Mouse (Mus musculus) liver, embryonic 16.5 days (tissue): ENCODE measurements around the gene Psmd8. TPM values are rescaled to one million over a fixed set of nuclear protein-coding genes. Genes with fewer than 3 reads are reported as not detected.
"Not testable (repeated sequence)": the region's sequence is repeated elsewhere in the genome, so short reads cannot be mapped to it uniquely, and the experiment has no call there.

Source experiments
- ATAC-seq: fragments of 200-750 bp; cut with Nextera tagmentation; 2 replicates; pipeline ENCODE4 v1.8.0; 2017; ENCODE audit warnings: low read depth, mild to moderate bottlenecking, moderate number of reproducible peaks, moderate library complexity
- H3K27ac ChIP-seq: fragments of 300-500 bp; sonication (generic); 2 replicates; pipeline ENCODE4 v1.5.1; 2014; ENCODE audit warnings: mild to moderate bottlenecking, low read length
- H3K27me3 ChIP-seq: fragments of 300-500 bp; sonication (generic); 2 replicates; pipeline ENCODE4 v1.6.1; 2014; ENCODE audit warnings: low read depth, low read length, mixed read lengths; ENCODE audit not compliant: control insufficient read depth, insufficient read depth
- H3K36me3 ChIP-seq: fragments of 300-500 bp; sonication (generic); 2 replicates; pipeline ENCODE4 v1.6.1; 2014; ENCODE audit warnings: mild to moderate bottlenecking; ENCODE audit not compliant: control insufficient read depth, insufficient read depth
- H3K4me1 ChIP-seq: fragments of 300-500 bp; sonication (generic); 2 replicates; pipeline ENCODE4 v1.6.1; 2014; ENCODE audit warnings: low read depth, low read length, mixed read lengths; ENCODE audit not compliant: control insufficient read depth
- H3K4me2 ChIP-seq: fragments of 300-500 bp; sonication (generic); 2 replicates; pipeline ENCODE4 v1.6.1; 2014; ENCODE audit warnings: low read depth, low read length, mixed read lengths
- H3K4me3 ChIP-seq: fragments of 300-500 bp; sonication (generic); 2 replicates; pipeline ENCODE4 v1.5.1; 2014; ENCODE audit warnings: low read depth, mild to moderate bottlenecking, low read length
- H3K9ac ChIP-seq: fragments of 300-500 bp; sonication (generic); 2 replicates; pipeline ENCODE4 v1.6.1; 2014; ENCODE audit warnings: low read depth, low read length
- H3K9me3 ChIP-seq: fragments of 300-500 bp; sonication (generic); replicated peaks from 2 replicates; pipeline ENCODE4 v1.6.1; 2016; ENCODE audit warnings: low read length; ENCODE audit not compliant: control insufficient read depth
- WGBS: fragments of 180-500 bp; shearing (Covaris S2); extraction: QIAGEN DNeasy Blood & Tissue Kit; methylation state at CpG from one replicate; pipeline ENCODE4 v1.1.7; 2014; ENCODE audit not compliant: insufficient replicate concordance; 5-methylcytosine and 5-hydroxymethylcytosine counted together
- polyA plus RNA-seq: library from polyadenylated mRNA; unstranded; fragments of >200 nt; fragmentation: Nextera tagmentation; extraction: Ambion mirVana; gene quantifications from 2 replicates; pipeline ENCODE4 v1.2.1, GENCODE M21; 2015

Psmd8 gene
- polyA plus RNA-seq, 1 experiment from 2014 or later = 106 TPM

DNA sequence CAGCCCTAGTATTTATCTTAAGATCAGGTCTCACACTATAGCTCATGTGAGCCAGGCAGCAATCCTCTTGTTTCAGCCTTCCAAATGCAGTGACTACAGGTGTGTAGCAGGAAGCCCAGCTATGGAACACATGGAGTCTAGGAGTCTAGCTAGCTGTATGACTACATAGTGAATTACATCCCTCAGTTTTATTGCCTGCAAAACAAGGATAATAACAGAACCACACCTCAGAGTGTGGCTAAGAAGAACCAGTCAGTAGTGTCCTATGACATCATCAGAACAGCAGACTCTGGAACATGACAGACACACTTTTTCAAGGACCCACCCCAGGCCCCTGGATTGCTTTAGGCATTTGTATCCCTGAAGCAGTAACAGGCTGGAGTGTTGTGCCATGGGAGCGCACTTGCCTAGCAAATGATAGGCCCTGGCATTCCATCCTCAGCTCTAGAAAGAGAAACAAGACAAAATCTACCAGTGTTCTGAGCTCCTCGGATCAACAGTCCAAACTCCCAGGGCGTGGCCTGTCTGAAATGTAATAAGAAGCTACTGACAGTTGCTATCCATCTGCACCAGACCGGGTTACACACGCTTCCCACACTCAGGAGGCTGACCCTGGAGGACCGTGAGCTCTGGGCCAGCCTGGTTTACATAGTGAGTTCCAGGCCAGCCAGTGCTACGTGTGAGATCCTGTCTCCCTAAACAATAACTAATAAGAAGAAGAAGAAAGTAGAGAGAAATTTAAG is 33.7 kb downstream of the Psmd8 start:
- Histone ChIP-seq H3K4me2 (no peak overlapping the region), H3K9ac (no peak overlapping the region), H3K27me3 (no peaks in the 10 kb centered on the region), H3K4me3 (no peak overlapping the region), H3K27ac (no peak overlapping the region), H3K36me3 (no peaks in the 10 kb centered on the region), H3K9me3 (no peaks in the 10 kb centered on the region), H3K4me1 (no peaks in the 10 kb centered on the region)
- WGBS = 64% methylated on average over 7 of the region's 7 CpGs
- ATAC-seq = no peak

DNA sequence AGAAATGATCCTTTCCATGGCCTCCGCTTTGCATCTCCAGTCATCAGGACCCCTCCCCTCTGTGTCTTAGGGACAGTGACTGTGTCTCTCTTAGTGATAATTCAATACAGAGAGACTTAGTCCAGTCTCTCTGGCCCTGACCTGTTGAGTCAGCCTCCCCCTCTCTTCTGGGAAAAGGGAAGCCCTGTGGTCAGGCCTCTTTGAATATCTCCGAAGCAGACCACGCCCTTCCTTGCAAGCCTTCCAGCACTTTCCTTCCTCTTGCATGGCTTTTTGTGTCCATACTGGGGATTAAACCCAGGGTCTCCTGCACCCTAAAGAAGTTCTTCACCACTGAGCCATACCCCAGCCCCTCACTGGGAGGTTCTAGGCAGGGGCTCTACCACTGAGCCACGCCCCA is 36.5 kb downstream of the Psmd8 start:
- Histone ChIP-seq H3K27ac (no peak overlapping the region), H3K9me3 (no peaks in the 10 kb centered on the region), H3K36me3 (no peaks in the 10 kb centered on the region), H3K27me3 (no peaks in the 10 kb centered on the region), H3K4me3 (no peak overlapping the region), H3K9ac (no peak overlapping the region), H3K4me2 (no peak overlapping the region), H3K4me1 (no peaks in the 10 kb centered on the region)
- ATAC-seq = no peak
- 57% methylated on average over 4 of the region's 4 CpGs for WGBS

DNA sequence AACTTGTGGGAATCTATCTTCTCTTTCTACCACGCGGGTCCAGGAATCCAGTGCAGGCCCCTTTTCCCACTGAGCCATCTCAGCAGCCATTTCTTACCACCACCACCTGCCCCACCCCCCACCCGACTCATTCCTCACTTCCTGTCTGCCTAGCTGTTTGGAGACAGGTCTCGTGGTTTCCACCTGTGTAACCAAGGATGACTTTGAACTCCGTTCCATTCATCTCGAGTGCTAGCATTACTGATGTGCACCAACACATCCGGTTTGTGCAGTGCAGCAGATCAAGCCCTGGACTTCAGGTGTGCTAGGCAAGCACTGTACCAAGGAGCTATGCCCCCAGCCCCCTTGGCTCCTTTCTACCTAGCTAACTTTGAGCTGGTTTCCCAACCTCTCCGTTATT is 39.1 kb downstream of the Psmd8 start:
- H3K36me3 ChIP-seq = no peaks in the 10 kb centered on the region
- WGBS = 51% methylated on average over 8 of the region's 8 CpGs

DNA sequence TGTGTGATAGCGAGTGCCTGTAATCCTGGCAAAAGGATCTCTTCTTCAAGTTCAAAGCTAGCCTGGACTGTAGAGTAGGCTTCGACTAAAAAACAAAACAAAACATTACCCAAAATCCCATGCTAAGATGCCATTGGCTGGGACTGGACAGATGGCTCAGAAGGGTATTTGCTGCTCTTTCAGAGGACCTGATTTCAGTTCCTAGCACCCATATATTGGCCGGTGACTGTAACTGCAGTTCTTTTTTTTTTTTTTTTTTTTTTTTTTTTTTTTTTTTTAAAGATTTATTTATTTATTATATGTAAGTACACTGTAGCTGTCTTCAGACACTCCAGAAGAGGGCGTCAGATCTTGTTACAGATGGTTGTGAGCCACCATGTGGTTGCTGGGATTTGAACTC is 41.3 kb downstream of the Psmd8 start:
- H3K27ac ChIP-seq, H3K9ac ChIP-seq, H3K36me3 ChIP-seq, ATAC-seq, H3K27me3 ChIP-seq, H3K4me1 ChIP-seq, H3K9me3 ChIP-seq, H3K4me2 ChIP-seq, H3K4me3 ChIP-seq: not testable (repeated sequence)
- 75% methylated on average over 3 of the region's 4 CpGs for WGBS

More for the DNA sequence above, 39.1 kb downstream of the Psmd8 start:
- Histone ChIP-seq H3K4me2 (no peak overlapping the region), H3K9me3 (no peaks in the 10 kb centered on the region), H3K27me3 (no peaks in the 10 kb centered on the region), H3K27ac (no peak overlapping the region), H3K4me3 (no peak overlapping the region), H3K4me1 (no peaks in the 10 kb centered on the region), H3K9ac (no peak overlapping the region)
- ATAC-seq = no peak

DNA sequence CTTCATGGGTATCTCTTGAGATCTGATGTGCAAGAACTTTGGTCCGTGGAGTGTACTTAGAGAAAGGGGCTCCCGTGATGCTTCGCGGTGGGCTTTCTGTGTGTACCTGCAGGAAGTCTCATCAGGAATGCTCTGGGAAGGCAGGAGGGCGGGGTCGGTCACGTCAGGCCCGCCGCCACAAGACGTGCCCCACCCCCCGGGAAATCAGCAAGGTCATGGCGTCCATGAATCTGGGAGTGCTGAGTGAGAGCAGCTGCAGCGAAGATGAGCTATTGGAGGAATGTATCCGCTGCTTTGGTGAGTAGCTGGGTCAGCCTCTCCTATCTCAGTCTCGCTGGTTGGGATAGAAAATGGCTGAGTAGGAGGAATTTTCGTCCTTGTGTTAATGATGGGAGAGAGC is 43.1 kb downstream of the Psmd8 start:
- WGBS = 53% methylated on average over 16 of the region's 16 CpGs

DNA sequence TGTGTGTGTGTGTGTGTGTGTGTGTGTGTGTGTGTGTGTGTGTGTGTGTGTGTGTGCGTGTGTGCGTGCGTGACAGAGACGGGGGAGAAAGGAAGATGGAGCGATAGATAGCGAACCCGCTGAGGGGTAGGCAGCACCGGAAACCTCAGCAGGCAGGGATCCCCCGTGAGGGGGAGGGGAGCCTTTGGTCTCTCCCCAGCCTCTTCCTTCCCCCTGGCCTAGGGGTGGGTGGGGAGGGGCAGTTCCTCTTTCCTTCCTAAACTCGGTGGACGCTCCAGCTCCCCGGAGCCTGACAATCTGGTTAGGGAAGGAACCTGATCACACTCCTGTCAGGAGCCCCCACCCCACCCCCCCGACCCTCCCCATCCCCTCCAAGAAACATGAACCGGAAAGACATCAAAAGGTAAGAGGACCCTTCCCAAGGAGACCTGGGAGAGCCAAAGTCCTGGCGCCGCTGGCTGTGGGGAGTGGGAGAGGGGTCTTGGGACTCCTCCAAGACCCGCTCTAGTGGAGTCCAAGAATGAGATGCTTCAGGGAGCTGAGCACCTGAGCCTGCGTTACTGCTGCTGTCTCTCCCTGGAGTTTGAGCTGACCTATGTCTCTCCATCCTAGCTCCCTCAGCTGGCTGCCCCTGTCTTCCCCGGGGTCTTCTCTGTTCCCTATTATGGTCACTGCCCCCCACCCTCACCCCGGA is 45.7 kb downstream of the Psmd8 start, which contains the start of gene Rasgrp4:
Rasgrp4 (plus strand) TSS at position 159 of the 694 bp plus-strand sequence.
- Histone ChIP-seq H3K9ac (no peak within 1 kb of the TSS), H3K27ac (no peak within 1 kb of the TSS), H3K36me3 (no peaks in the 10 kb centered on the region), H3K4me2 (peak within 1 kb of the TSS; percentile 10; the same call in 1 of the 2 replicates), H3K4me1 (no peaks in the 10 kb centered on the region), H3K4me3 (peak within 1 kb of the TSS; percentile 41), H3K27me3 (peaks cover 3% of the 10 kb centered on the region; the same call in 1 of the 2 replicates), H3K9me3 (no peaks in the 10 kb centered on the region)
- WGBS = 0% methylated on average over 16 of the region's 20 CpGs
- peak; percentile 16; the same call in 1 of the 2 replicates for ATAC-seq

More for the DNA sequence above, 43.1 kb downstream of the Psmd8 start:
- peaks cover 3% of the 10 kb centered on the region; the same call in 1 of the 2 replicates for H3K27me3 ChIP-seq
- no peak overlapping the region for H3K27ac ChIP-seq
- no peaks in the 10 kb centered on the region for H3K9me3 ChIP-seq
- no peak overlapping the region for H3K4me2 ChIP-seq
- no peak for ATAC-seq
- H3K9ac ChIP-seq = no peak overlapping the region
- H3K4me3 ChIP-seq = no peak overlapping the region
- H3K36me3 ChIP-seq = no peaks in the 10 kb centered on the region
- H3K4me1 ChIP-seq = no peaks in the 10 kb centered on the region

DNA sequence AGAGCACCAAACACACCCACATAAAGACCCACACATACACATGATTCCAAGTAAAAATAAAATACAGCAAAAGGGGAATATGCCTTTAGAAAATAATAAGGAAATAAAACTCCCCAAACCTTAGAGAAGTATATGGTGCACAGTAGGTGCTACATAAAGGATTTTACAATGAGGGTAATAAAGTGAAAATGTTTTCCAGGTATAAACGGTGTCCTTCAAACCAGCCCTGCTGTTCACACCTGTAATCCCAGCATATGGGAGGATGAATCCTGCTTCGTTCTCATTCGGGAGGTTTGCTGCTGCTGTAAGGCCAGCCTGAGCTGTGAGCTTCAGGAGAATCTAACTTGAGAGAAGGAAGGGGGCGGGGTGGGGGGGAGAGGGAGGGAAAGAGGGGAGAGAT is 46.3 kb downstream of the Psmd8 start:
- no peak overlapping the region for H3K9ac ChIP-seq
- no peak overlapping the region for H3K27ac ChIP-seq
- H3K4me3 ChIP-seq = no peak overlapping the region
- ATAC-seq = no peak
- 3% methylated on average over 4 of the region's 4 CpGs for WGBS
- H3K27me3 ChIP-seq = peaks cover 3% of the 10 kb centered on the region; the same call in 1 of the 2 replicates
- no peak overlapping the region for H3K4me2 ChIP-seq
- H3K9me3 ChIP-seq = no peaks in the 10 kb centered on the region
- H3K4me1 ChIP-seq = no peaks in the 10 kb centered on the region
- H3K36me3 ChIP-seq = no peaks in the 10 kb centered on the region

DNA sequence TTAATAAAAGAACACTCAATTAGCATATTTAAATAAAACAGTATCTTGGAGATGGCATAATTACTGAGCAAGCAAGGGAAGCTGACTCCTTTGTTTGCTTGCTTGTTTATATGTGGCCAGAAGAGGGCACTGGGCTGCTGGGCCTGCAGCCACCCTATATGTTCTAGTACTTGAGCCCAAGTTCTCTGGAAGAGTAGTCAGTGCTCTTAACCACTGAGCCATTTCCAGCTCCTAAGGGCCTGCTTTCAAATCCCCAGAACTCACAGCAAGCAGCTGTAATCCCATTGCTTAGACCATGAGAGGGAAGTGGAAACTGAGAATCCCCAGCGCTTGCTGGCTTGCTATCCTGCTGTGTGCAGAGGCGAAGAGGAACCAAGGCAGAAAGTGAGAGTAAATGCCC is 51.8 kb downstream of the Psmd8 start:
- Histone ChIP-seq H3K4me1 (peaks cover 14% of the 10 kb centered on the region), H3K4me2 (no peak overlapping the region), H3K36me3 (no peaks in the 10 kb centered on the region), H3K9ac (no peak overlapping the region), H3K27me3 (0 out of 2 replicates have a peak, but pooled peaks cover 3% of the 10 kb centered on the region), H3K9me3 (no peaks in the 10 kb centered on the region), H3K4me3 (no peak overlapping the region), H3K27ac (no peak overlapping the region)
- WGBS = 54% methylated on average over 2 of the region's 2 CpGs
- ATAC-seq = no peak
